Mouse (Mus musculus) heart, postnatal 0 days (tissue): ENCODE measurements around the gene Traf3ip2. TPM values are rescaled to one million over a fixed set of nuclear protein-coding genes. Genes with fewer than 3 reads are reported as not detected.

Source experiments
- ATAC-seq: fragments of 200-750 bp; cut with Nextera tagmentation; 2 replicates; pipeline ENCODE4 v1.8.0; 2017; ENCODE audit warnings: low read depth, moderate number of reproducible peaks, moderate library complexity; ENCODE audit not compliant: insufficient read depth
- DNase-seq: peaks from one replicate; pipeline ENCODE4 v3.0.0-alpha.2; 2016; ENCODE audit warnings: low spot score
- H3K27ac ChIP-seq: fragments of 300-500 bp; sonication (generic); 2 replicates; pipeline ENCODE4 v1.5.1; 2014; ENCODE audit warnings: low read depth, mild to moderate bottlenecking
- H3K27me3 ChIP-seq: fragments of 300-500 bp; sonication (generic); 2 replicates; pipeline ENCODE4 v1.6.1; 2014; ENCODE audit warnings: low read length, mixed read lengths; ENCODE audit not compliant: control insufficient read depth, insufficient read depth
- H3K36me3 ChIP-seq: fragments of 300-500 bp; sonication (generic); replicated peaks from 2 replicates; pipeline ENCODE4 v1.6.1; 2014; ENCODE audit warnings: low read length, mixed read lengths; ENCODE audit not compliant: control insufficient read depth, insufficient read depth
- H3K4me1 ChIP-seq: fragments of 300-500 bp; sonication (generic); 2 replicates; pipeline ENCODE4 v1.6.1; 2014; ENCODE audit warnings: antibody characterized with exemption; ENCODE audit not compliant: control insufficient read depth, insufficient read depth
- H3K4me2 ChIP-seq: fragments of 300-500 bp; sonication (generic); 2 replicates; pipeline ENCODE4 v1.6.1; 2014; ENCODE audit warnings: low read depth, mild to moderate bottlenecking, low read length, moderate library complexity
- H3K4me3 ChIP-seq: fragments of 300-500 bp; sonication (generic); 2 replicates; pipeline ENCODE4 v1.5.1; 2014; ENCODE audit warnings: low read depth, low read length
- H3K9ac ChIP-seq: fragments of 300-500 bp; sonication (generic); replicated peaks from 2 replicates; pipeline ENCODE4 v1.6.1; 2014; ENCODE audit warnings: low read depth, low read length, mixed read lengths
- H3K9me3 ChIP-seq: fragments of 300-500 bp; sonication (generic); replicated peaks from 2 replicates; pipeline ENCODE4 v1.6.1; 2016; ENCODE audit warnings: low read length; ENCODE audit not compliant: control insufficient read depth
- CTCF ChIP-seq: IDR thresholded peaks from 2 replicates; pipeline ENCODE4 v1.5.1; 2016; ENCODE audit warnings: antibody characterized with exemption, control low read depth, low read depth
- EP300 ChIP-seq: IDR thresholded peaks from 2 replicates; pipeline ENCODE4 v1.6.1; 2016; ENCODE audit warnings: antibody characterized with exemption, low read depth
- WGBS: fragments of 180-500 bp; shearing (Covaris S2); extraction: QIAGEN DNeasy Blood & Tissue Kit; methylation state at CpG from one replicate; pipeline ENCODE4 v1.1.7; 2014; 5-methylcytosine and 5-hydroxymethylcytosine counted together
- polyA plus RNA-seq: library from polyadenylated mRNA; unstranded; fragments of >200 nt; fragmentation: Nextera tagmentation; extraction: Ambion mirVana; gene quantifications from 2 replicates; pipeline ENCODE4 v1.2.1, GENCODE M21; 2015
- total RNA-seq: library from RNA; depleted of rRNA; stranded (reverse); fragments of >200 nt; gene quantifications from 2 replicates; pipeline ENCODE4 v1.2.3, GENCODE M21; 2014; ENCODE audit warnings: low replicate concordance

Gene Traf3ip2
- total and polyA plus RNA-seq, 2 experiments from 2014 or later, result 6.4 to 9.9 TPM

DNA sequence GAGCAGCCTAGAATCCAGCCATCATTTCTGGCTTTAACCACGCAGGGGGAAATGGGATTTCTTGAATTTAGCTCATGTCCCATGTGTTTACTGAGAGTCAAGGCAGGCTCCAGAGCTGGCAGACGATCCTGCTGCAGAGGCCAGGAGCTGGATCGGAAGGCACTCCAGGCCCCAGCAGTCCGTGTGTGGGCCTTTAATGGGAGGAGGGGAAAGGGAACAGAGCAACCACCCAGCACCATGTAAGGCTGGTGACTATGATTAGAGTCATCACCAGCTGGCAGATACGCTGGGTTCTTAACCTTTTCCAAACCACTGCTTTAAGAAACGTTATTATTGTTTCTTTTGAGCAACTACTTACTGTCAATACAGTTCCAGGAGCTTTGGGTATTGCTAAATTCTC, 1.9 kb downstream of the Traf3ip2 start:
- peak; percentile 94 for ATAC-seq
- H3K4me2 ChIP-seq, result peak overlapping the region; percentile 62
- 8% methylated on average over 6 of the region's 6 CpGs for WGBS
- TF ChIP-seq CTCF (no peak), EP300 (peak; percentile 65; the same call in 1 of the 2 replicates)
- H3K4me3 ChIP-seq, result peak overlapping the region; percentile 47
- peaks cover 21% of the 10 kb centered on the region for H3K4me1 ChIP-seq
- peak overlapping the region; percentile 59; the same call in 1 of the 2 replicates for H3K9ac ChIP-seq
- H3K36me3 ChIP-seq, result peaks cover 3% of the 10 kb centered on the region; the same call in 1 of the 2 replicates
- H3K27me3 ChIP-seq, result no peaks in the 10 kb centered on the region
- DNase-seq, result peak; percentile 90
- H3K9me3 ChIP-seq, result no peaks in the 10 kb centered on the region
- H3K27ac ChIP-seq, result peak overlapping the region; percentile 88

- H3K4me1 ChIP-seq, result peaks cover 21% of the 10 kb centered on the region
Observed at GRCm38 (mm10) chr10:39615531-39616229, 2.9 kb downstream of the Traf3ip2 start.

DNA sequence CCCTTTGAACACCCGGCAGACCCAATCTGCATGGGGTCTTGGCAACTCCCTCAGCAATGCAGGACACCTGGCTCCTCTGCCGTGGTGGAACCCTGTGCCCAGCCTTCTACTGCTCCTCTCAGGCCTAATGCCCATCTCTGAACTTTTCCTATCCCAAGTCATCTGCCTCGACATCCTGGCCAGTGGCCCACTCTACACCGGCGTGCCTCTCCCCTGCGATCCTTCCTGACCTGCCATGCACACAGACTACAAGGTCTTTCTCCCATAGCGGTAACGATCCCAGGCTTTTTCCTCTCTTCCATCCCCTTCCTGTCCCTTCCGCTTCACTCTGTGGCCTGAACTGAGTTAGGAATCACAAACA, 3.5 kb downstream of the Traf3ip2 start:
- WGBS, result 70% methylated on average over 9 of the region's 9 CpGs
- TF ChIP-seq EP300 (no peak), CTCF (no peak)
- Histone ChIP-seq H3K4me3 (no peak overlapping the region), H3K27me3 (no peaks in the 10 kb centered on the region), H3K36me3 (peaks cover 12% of the 10 kb centered on the region; the same call in 1 of the 2 replicates), H3K9me3 (no peaks in the 10 kb centered on the region), H3K4me1 (peaks cover 21% of the 10 kb centered on the region), H3K9ac (no peak overlapping the region), H3K27ac (no peak overlapping the region), H3K4me2 (no peak overlapping the region)
- no peak for DNase-seq
- no peak for ATAC-seq

More at GRCm38 (mm10) chr10:39615531-39616229, 2.9 kb downstream of the Traf3ip2 start:
- DNase-seq (no peak), ATAC-seq (no peak)
- Histone ChIP-seq H3K27ac (peak overlapping the region; percentile 88), H3K4me3 (peak overlapping the region; percentile 47; the same call in 1 of the 2 replicates), H3K36me3 (peaks cover 10% of the 10 kb centered on the region; the same call in 1 of the 2 replicates), H3K27me3 (no peaks in the 10 kb centered on the region), H3K4me2 (peak overlapping the region; percentile 62), H3K9ac (0 out of 2 replicates have a peak overlapping the region, but pooled peaks have one; percentile 59), H3K9me3 (no peaks in the 10 kb centered on the region)
- 77% methylated on average over 12 of the region's 12 CpGs for WGBS
- TF ChIP-seq CTCF (no peak), EP300 (no peak)

GRCm38 (mm10) chr10:39616626-39617025, 3.9 kb downstream of the Traf3ip2 start:
- no peak for ATAC-seq
- Histone ChIP-seq H3K27ac (no peak overlapping the region), H3K9ac (no peak overlapping the region)

GRCm38 (mm10) chr10:39618431-39618830, 5.7 kb downstream of the Traf3ip2 start:
- ATAC-seq (no peak), DNase-seq (no peak)
- Histone ChIP-seq H3K4me2 (no peak overlapping the region), H3K9ac (no peak overlapping the region), H3K4me3 (no peak overlapping the region), H3K9me3 (no peaks in the 10 kb centered on the region), H3K27ac (no peak overlapping the region), H3K27me3 (no peaks in the 10 kb centered on the region), H3K4me1 (peaks cover 21% of the 10 kb centered on the region), H3K36me3 (peaks cover 29% of the 10 kb centered on the region)
- TF ChIP-seq EP300 (no peak), CTCF (no peak)
- WGBS, result 84% methylated on average over 10 of the region's 10 CpGs

More at GRCm38 (mm10) chr10:39616626-39617025, 3.9 kb downstream of the Traf3ip2 start:
- Histone ChIP-seq H3K4me1 (peaks cover 21% of the 10 kb centered on the region), H3K9me3 (no peaks in the 10 kb centered on the region), H3K4me3 (no peak overlapping the region), H3K27me3 (no peaks in the 10 kb centered on the region), H3K4me2 (no peak overlapping the region), H3K36me3 (peaks cover 16% of the 10 kb centered on the region; the same call in 1 of the 2 replicates)
- DNase-seq, result no peak
- WGBS, result 92% methylated on average over 8 of the region's 8 CpGs
- TF ChIP-seq CTCF, result no peak
- no peak for TF ChIP-seq EP300

GRCm38 (mm10) chr10:39620626-39621025, 7.9 kb downstream of the Traf3ip2 start:
- Histone ChIP-seq H3K9me3 (no peaks in the 10 kb centered on the region), H3K27ac (no peak overlapping the region), H3K4me3 (no peak overlapping the region), H3K36me3 (peaks cover 30% of the 10 kb centered on the region), H3K4me1 (peaks cover 14% of the 10 kb centered on the region), H3K9ac (no peak overlapping the region), H3K4me2 (no peak overlapping the region), H3K27me3 (no peaks in the 10 kb centered on the region)
- WGBS, result 75% methylated on average over 5 of the region's 5 CpGs
- no peak for TF ChIP-seq CTCF
- ATAC-seq (no peak), DNase-seq (no peak)
